Mouse (Mus musculus) adrenal gland, postnatal 0 days (tissue): ENCODE measurements around the gene Tmem104. TPM values are rescaled to one million over a fixed set of nuclear protein-coding genes. Genes with fewer than 3 reads are reported as not detected.

Experiments
- microRNA-seq: library from miRNA; unstranded; fragments of <30 nt; microRNA quantifications from one replicate; pipeline ENCODE4, GENCODE M21; 2016; ENCODE audit warnings: borderline replicate concordance; ENCODE audit not compliant: insufficient number of aligned reads
- polyA plus RNA-seq: library from polyadenylated mRNA; unstranded; fragments of >200 nt; fragmentation: Nextera tagmentation; extraction: Ambion mirVana; gene quantifications from 2 replicates; pipeline ENCODE4 v1.2.1, GENCODE M21; 2015

Tmem104 gene
- polyA plus RNA-seq: 10.0 and 10.9 TPM in 2 replicates

DNA sequence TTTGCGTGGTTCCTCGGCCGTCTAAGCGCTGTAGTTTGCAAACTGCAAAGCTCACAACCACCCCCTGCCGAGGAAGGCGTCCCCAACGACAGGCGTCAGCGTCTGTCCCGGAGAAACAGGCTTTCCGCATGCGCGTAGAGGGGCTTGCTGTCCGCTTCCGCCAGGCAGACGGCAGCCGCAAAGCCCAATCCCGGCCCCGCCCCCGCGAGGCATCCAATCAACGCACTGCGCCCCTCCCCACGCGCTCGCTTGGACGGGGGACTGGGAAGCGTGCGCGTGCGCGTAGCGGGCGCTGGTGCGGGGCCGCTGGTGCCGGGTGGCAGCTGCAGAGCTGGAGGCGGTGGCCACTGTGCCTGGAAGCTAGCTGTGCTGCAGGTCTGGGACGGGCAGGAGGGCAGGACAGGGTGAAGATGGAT lies at the start of gene Tmem104:
Tmem104 (plus strand) TSS at position 264 of the 416 bp plus-strand sequence.

GRCm38 (mm10) chr11:115162832-115163480 lies 24.3 kb upstream of the Tmem104 start, which contains the start of gene Slc9a3r1:
Gene Slc9a3r1, plus strand, starts transcription at chr11:115163341.

GRCm38 (mm10) chr11:115187693-115188092 lies 406 bp downstream of the Tmem104 start, which contains the start of gene Nat9:
Gene Nat9, minus strand, starts transcription at chr11:115187859.

DNA sequence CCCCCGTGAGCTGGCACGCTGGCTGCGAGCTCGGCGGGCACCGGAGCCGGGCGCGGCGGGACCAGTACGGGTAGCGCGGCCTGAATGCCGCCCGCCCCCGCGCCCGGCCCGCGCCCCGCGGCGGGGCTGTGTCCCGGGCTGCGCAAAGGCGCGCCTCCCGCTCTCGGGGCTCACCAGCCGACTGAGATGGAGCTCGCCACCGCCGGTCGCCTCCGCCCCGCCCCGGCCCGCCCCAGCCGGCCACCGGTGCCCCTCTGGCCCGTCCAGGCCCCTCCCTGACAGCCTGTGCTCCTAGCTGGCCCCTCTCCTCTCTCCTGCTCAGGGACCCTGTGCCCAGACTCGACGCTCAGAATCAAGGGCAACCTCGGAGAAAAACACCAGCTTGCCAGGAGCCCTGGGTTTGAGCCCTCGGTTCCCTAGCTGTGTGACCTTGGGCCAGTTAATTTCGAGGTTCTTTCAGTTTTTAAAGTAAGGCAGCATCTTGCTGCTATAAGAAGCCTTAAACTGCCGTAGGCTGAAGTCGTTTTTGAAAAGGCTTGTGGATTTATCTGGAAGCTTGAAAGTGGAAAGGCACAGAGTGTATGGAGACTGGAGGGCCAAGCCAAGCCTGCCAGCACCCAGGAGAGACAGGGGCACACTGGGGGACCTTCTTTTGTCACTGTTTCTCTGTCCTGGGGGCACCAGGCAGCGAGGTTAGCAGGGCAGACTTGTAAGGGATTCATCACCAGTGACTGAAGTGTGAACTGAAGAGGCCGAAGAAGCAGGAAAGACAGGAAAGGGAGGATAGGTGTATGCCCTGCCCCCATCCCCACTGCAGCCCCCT lies 80.0 kb downstream of the Tmem104 start, which contains the start of gene Grin2c:
Grin2c (minus strand) TSS at position 183 of the 823 bp plus-strand sequence.

GRCm38 (mm10) chr11:115276780-115277603 lies 89.7 kb downstream of the Tmem104 start, which contains the start of gene Fdxr:
Gene Fdxr, minus strand, starts transcription at chr11:115277050.

Small RNAs within 50 kb of the gene (microRNA-seq; reads per million reads assigned to microRNA genes)
- not detected for gene Gm25837

Other genes starting within 250 kb of the Tmem104 start
- gene Cd300c, start 218.3 kb upstream of the Tmem104 start, polyA plus RNA-seq: not detected in 2 replicates
- gene Cd300ld, start 197.6 kb upstream of the Tmem104 start, polyA plus RNA-seq: 0.95 and 1.3 TPM in 2 replicates
- gene Cd300c2, start 185.6 kb upstream of the Tmem104 start, polyA plus RNA-seq: 8.8 and 8.9 TPM in 2 replicates
- 0.93 TPM in 1 of 2 replicates, not detected in the other for gene Cd300ld2, start 171.3 kb upstream of the Tmem104 start, polyA plus RNA-seq
- 0.21 TPM in 1 of 2 replicates, not detected in the other for gene Cd300ld4, start 160.5 kb upstream of the Tmem104 start, polyA plus RNA-seq
- 0.46 TPM in 1 of 2 replicates, not detected in the other for gene Cd300ld5, start 149.7 kb upstream of the Tmem104 start, polyA plus RNA-seq
- not detected in 2 replicates for gene Cd300ld3, start 139.1 kb upstream of the Tmem104 start, polyA plus RNA-seq
- 0.22 TPM in 1 of 2 replicates, not detected in the other for gene Cd300e, start 125.3 kb upstream of the Tmem104 start, polyA plus RNA-seq
- 0.80 and 1.4 TPM in 2 replicates for gene Rab37, start 96.1 kb upstream of the Tmem104 start, polyA plus RNA-seq
- 2.1 and 3.0 TPM in 2 replicates for gene Cd300lf, start 53.5 kb upstream of the Tmem104 start, polyA plus RNA-seq
- 38.7 and 39.4 TPM in 2 replicates for gene Slc9a3r1, start 24.1 kb upstream of the Tmem104 start, polyA plus RNA-seq
- gene Nat9, start 372 bp downstream of the Tmem104 start, polyA plus RNA-seq: 20.1 and 32.7 TPM in 2 replicates
- 0.28 and 0.81 TPM in 2 replicates for gene Grin2c, start 79.8 kb downstream of the Tmem104 start, polyA plus RNA-seq
- 197 and 648 TPM in 2 replicates for gene Fdxr, start 89.6 kb downstream of the Tmem104 start, polyA plus RNA-seq
- 2.4 and 5.1 TPM in 2 replicates for gene Fads6, start 110.2 kb downstream of the Tmem104 start, polyA plus RNA-seq
- not detected in 2 replicates for gene Otop2, start 119.7 kb downstream of the Tmem104 start, polyA plus RNA-seq
- 0.25 and 0.33 TPM in 2 replicates for gene Ush1g, start 134.6 kb downstream of the Tmem104 start, polyA plus RNA-seq
- 0.06 and 0.72 TPM in 2 replicates for gene Otop3, start 147.2 kb downstream of the Tmem104 start, polyA plus RNA-seq
- 20.9 and 34.4 TPM in 2 replicates for gene Hid1, start 180.3 kb downstream of the Tmem104 start, polyA plus RNA-seq
- gene Cdr2l, start 194.4 kb downstream of the Tmem104 start, polyA plus RNA-seq: 14.3 and 16.0 TPM in 2 replicates
- 196 and 213 TPM in 2 replicates for gene Mrpl58, start 216.3 kb downstream of the Tmem104 start, polyA plus RNA-seq
- 1,031 and 1,050 TPM in 2 replicates for gene Atp5h, start 232.5 kb downstream of the Tmem104 start, polyA plus RNA-seq
- gene Kctd2, start 232.6 kb downstream of the Tmem104 start, polyA plus RNA-seq: 24.6 and 37.0 TPM in 2 replicates